Mouse (Mus musculus): Measurements from ENCODE around the gene Tmem184b.

The Tmem184b gene

DNA sequence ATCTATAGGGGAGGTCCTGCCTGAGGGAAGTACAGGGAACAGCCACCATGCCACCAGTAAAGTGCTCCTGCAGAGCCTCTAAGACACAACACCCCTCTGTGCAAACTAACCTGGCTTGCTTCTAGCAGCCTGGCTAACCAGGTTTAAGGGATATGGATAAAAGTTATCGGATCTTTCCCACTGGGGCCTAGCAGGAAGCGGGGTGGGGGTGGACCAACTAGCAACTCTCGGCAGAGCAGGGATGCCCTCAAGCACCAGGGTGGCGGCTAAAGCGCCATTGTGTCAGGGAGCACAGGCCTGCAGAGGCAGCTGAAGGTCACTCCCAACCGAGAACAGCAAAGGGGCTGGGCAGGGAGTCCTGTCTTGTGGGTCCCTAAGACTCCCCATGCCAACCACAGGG, 39.2 kb downstream of the Tmem184b start:
- no peak for DNase-seq

DNA sequence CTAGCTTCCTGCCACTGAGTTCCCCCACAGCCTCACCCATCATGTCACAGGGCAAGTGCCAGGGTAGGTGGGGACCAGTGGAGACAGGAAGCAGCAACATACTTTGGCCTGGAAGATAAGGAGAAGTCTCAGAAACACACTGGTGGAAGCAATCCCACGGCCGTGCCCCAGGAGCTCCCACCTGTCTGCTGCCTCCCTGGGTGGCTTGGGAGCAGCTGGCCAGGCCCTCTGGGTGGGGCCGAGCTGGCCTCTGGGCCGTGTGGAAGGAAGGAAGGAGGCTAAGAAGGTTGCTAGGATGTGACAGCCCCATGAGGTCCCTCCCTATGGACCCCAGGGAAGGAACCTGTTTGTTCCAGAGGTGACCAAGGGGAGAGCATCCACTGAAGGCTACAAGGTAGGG, 42.3 kb downstream of the Tmem184b start:
- no peak for DNase-seq

DNA sequence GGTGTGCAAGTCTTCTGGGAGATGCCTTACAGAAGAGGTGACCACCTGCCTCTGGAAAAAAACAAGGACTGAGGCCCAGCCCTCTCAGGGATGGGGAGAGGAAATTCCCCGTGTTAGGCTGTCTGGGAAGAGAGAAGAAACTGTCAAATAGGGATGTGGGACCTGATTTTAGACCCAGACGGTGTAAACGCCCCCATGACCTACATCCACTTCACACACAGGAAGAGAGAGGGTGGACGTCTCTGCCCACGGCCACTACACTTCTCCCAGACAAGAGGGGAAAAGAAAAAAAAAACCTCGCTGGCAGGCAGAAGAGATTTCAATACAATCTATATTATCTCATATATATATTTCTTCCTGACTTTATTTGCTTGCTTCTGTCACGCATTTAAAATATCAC, 43.0 kb downstream of the Tmem184b start:
- DNase-seq: no peak

DNA sequence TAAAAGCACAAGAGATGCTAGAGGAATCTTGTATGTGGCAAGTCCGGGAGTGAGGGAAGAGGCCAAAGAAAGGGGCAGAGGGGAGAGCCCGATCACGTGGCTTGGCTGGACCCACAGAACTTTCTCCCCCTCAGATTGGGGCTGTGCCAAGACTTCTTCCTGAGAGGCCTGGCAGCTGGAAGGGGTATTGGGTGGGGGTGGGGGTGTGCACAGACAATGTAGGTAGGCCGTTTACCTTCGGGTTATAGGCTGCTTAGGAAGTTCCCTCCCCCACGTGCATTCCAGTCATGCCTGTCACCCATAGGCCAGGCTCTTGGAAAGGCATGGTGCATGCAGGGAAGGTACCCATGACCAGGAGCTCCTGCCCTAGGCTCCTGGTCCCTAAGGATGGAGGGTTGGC, 43.4 kb downstream of the Tmem184b start:
- peak; percentile 73 for DNase-seq

DNA sequence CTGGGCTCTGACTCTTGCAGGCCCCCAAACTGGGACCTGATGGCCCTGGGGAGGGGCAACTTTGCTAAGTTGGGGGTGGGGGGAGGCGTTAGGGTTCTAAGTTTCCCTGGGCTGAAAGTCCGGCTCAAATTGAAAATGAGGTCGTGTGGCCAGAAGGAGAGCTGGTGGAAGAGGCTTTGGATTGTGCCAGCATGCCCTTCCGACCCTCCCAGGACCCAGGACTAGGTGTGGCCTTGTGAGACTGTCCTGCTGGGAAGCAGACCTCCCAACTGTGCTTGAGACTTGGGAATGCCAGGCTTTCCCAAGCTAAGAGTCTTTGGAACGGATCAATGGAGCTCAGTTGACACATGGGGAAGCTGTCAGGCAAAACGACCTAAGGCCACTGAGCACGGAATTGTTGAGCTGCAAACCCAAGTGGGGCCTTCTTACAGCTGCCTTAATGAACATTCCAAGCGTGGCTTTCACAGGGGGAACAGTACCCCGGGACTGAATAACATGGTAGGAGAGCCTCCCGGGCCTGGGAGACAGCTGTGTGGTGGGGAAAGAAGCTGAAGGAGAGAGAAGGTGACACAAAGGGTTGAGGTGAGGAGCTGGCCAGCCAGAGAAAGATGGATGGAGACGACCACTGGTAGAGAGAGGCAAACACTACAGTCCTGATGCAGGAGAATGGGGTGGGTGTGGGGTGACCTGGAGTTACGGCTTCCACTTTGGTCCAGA, 45.2 kb downstream of the Tmem184b start:
- DNase-seq: peak; percentile 55

DNA sequence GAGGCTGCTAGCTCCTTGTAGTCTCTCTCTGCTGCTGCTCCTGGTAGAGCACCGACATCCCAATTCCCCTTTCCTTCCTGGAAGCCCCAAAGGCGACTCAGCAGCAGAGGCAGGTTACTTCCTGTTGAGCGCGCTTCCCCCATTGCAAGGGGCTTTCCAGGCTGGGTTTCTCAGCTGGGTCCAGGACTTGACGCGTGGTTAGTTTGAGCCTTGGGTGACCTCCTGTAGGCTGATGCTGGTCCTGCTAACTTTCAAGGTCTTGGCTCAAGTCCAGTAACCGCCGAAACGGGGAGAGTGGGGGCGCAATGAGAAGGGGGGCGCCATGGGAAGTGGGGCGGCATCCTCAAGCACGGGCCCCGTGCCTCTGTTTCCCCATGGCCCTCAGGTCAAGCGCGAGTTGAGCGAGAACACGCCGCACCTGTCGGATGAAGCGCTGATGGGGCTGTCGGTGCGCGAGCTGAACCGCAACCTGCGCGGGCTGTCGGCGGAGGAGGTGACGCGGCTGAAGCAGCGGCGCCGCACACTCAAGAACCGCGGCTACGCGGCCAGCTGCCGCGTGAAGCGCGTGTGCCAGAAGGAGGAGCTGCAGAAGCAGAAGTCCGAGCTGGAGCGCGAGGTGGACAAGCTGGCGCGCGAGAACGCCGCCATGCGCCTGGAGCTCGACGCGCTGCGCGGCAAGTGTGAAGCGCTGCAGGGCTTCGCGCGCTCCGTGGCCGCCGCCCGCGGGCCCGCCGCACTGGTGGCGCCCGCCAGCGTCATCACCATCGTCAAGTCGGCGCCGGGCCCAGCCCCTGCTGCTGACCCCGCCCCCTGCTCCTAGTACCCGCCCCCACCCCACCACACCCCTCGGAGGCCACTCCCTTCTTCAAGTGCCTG, 46.1 kb downstream of the Tmem184b start:
- DNase-seq: peak; percentile 50

DNA sequence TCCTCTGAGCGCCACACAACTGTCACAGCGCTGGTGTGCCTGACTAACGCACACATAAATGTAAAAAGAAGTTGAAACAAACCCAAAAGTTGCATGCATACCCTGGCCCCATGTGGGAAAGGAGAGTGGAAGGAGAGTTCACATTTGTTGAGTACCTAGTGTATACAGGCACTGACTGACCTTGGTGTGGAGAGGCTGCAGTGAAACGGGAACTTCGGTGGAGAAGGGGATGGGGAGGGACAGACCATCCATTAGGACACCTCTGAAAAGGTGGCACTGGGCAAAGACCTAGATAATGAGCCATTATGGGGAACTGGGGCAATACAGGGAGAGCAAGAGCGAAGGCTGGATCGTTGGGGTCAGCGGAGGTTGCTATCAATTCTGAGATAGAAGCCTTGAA, 46.9 kb downstream of the Tmem184b start:
- no peak for DNase-seq

DNA sequence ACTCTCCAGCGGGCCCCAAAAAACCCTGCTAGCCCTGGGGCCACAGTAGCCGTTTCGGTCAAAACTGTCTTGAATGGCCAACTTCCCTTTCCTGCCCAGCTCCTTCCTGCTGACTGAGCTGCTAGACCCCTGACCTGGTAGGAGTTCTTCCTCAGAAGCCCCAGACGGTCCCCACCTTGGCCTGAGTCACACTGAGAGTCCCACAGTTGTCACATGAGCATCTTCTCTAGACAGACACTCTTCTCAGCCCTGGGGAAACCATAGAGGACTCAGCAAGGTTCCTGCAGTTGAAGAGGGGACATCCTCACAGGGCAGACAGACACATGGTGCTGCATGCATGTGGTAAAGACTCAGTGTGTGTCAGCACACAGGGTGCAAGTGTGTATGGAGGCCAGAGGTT, 48.8 kb downstream of the Tmem184b start:
- no peak for DNase-seq

DNA sequence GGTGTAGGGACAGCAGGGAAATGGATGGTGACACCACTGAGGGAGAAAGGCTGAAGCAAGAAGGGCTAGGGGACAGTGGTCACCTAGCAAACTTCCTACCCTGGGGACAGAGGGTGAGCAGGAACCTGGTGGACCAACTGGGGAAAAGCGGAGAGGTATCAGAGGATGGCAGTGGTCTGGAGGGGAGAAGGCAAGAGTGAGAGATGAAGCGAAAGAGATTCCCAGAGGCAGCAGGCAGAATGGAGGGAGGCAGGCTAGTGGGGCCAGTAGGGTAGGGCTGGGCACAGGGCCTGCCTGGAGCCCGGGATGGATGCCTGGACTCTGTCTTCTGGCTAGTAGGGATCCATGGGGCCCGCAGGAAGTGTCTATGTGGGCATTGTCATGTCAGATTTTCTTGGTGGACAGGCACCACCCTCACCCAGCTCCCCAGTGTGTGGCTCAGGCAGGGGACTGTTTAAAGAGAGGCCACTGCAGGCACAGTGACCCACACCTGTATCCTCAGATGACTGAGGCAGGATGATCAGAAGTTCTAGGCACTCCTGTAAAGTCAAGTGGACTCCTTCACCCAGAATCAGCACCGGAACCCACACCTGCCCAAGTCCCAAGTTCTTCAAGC, 49.6 kb downstream of the Tmem184b start:
- no peak for DNase-seq

DNA sequence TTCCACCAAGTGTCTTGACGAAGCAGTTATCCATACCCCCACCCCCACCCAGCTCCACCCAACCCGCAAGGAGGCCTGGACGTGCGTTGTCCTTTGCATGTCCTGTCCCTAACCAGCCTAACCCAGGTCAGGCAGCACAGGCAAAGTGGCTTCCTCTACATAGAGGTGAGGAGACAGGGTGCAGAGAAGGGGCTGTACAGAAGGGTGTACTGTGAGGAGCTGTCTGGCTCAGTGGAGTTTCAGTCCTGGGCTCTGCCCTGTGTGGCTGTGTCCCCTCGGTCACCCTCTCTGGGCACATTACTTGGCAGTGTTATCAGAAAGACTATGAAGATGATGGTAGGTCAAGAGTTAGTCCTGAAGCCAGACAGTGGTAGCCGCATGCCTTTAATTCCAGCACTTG, 50.9 kb downstream of the Tmem184b start:
- DNase-seq: no peak

DNA sequence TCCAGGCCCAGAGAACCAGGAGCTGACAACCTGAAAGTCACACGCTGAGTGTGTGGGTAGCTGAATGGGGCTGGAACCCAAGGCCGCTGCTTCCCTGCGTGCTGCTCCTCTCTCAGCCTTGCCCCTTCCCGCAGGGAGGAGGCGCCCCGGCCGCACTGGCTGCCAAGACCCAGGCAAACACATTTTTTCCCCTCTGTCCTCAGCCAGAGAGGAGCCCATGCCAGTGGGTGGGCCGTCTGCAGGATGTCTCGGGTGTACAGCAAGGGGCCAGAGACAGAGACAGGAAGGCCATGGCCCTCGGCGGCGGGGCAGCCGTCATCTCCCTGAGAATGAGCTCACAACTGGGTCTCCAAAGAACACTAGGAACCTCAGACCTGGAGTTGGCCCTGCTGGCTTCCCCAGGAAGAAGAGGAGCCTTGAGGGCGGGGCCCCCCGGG, 52.0 kb downstream of the Tmem184b start:
- DNase-seq: peak; percentile 69

DNA sequence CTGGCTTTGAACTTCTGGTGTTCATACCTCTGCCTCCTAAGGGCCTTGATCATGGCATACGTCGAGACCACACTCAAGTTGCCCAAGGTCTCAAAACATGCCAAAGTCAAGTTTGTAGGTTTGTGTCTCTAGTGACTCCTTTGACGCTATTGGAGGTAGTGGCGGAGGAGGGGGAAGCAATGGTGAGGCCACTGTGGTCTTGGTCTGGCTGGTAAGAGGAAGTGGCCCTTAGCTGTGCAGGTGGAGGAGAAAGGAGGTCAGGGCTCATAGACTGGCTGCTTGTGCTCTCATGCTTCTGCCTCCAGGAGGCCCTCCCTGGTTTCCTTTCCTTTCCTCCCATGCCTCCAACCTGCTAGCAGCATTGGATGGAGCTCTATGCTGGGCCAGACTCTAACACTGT, 52.5 kb downstream of the Tmem184b start:
- DNase-seq: no peak

DNA sequence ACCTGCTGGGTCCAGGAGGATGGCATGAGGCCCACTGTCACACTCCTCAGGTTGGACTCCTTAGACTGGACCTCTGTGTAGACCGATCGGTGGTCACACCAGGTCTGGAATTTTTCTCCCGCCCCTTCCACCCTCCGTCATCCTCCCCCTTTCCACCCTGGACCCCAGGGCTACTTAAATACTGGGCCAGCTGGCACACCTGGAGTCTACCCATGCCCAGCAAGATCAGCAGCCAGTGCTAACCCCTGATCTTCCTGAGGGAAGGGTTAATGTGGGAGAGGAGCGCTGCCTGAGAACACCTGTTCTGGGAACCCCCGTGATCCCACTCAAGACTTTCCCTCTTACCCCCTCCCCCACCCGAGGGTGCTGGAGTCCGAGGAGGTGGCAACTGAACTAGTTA, 54.7 kb downstream of the Tmem184b start:
- DNase-seq: no peak

DNA sequence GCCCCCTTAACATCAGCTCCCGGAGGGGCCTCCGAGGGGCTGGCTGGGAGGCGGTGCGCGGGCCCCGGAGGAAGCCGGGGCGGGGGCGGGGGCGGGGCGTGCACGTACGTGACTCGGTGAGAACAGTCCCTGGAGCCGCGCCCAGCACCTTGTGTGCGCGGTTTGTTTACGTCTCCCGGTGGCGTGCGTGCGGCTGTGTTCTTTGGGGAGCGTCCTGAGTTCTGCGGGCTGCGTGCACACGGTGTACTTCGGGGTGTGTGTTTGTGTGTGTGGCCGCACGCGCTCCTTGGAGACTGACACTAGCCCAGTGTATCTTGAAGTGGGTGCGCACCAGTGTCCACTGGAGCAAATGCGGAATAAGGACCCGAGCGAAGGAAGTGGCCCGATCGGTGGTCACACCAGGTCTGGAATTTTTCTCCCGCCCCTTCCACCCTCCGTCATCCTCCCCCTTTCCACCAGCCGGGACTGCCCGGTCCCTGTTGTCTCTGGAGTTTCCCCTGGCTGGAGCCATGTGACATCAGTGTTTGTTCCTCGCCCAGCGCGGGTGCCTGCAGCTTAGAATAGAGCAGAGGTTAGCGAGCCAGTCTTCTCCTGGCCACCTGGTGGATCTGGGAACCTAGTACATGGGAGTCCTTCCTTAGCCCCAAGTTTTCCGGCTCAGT, 55.4 kb downstream of the Tmem184b start:
- peak; percentile 71 for DNase-seq

DNA sequence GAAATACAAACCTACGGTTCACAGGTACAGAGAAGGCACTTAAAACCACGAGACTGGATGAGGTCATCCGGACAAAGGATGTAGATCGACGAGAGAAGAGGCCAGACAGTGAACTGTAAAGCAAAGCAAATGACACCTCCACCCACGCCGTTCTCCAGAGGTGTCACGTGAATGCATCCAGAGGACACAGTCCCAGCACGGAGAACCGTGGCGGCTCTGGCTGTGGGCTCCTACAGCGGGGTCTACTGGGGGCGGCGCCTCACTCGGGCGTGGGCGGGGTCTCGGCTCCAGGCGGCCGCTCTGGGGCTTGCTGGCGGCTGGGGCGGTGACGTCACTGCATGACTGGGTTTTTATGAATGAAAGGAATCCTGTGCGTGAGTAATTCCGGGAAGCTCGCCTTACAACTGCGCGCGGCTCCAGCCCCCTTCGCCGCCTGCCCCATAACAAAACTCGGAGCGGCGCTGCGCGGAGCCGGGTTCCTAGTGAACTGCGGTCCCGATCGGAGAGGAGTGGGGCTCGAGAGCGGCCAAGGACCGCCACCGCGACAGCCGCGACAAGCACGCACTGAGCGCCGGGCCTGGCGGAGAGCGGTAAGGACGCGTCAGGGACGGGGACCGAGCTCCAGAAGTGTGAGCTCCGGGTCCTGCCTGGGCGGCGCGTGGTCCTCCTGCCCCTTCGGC, 56.1 kb downstream of the Tmem184b start:
- peak; percentile 78 for DNase-seq

DNA sequence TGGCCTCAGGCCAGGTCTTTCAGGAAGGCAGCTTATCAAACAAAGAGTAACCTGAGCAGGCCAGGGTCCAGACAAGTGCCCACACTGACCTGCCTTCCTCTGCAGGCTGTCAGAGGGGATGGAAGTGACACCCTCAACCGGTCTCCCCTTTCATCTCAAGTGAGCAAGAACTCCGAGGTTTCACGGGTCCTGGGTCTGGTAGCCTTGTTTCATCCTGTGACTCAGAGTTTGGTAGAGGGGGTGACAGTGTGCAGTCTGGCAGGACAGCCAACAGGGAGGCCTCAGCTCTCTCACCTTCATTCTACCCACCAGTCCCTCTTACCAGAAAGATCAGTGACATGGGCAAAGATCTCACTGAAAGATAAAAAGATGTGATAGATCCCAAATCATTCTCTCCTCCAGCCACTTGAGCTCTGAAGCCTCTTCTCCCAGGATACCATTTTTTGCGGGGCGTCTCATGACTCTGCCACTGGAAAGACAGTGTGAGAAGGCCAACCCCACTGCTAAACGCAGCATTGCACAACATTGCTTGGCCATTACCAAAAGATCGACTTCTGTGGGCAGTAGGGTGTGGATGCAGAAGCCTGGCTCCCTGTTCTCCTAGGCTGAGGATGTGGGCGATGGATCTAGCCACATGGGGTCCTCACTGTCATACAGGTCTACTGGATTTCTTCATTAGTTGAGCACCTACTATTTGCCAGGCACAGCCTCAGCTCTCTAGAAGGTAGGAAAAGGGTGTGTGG, 57.1 kb downstream of the Tmem184b start, which contains the start of gene Maff:
Maff (plus strand) TSS at position 571 of the 743 bp plus-strand sequence.
- no peak for DNase-seq

DNA sequence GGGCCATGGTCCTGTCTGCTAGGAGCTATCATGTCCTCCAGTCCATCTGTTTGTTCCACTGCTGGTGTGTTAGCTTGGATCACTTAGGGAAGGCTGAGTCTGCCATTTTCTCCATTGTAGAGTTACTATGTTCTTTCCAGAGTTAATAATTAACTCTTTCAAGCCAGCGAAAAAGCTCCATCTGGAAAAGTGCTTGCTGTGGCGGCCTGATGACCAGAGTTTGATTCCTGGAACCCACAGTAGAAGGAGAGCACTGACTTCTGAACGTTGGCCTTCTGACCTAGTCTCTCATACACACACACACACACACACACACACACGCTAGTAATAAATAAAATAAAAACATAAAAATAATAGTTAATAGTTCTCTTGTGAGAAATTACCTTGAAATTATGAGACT, 58.7 kb downstream of the Tmem184b start:
- DNase-seq: no peak

DNA sequence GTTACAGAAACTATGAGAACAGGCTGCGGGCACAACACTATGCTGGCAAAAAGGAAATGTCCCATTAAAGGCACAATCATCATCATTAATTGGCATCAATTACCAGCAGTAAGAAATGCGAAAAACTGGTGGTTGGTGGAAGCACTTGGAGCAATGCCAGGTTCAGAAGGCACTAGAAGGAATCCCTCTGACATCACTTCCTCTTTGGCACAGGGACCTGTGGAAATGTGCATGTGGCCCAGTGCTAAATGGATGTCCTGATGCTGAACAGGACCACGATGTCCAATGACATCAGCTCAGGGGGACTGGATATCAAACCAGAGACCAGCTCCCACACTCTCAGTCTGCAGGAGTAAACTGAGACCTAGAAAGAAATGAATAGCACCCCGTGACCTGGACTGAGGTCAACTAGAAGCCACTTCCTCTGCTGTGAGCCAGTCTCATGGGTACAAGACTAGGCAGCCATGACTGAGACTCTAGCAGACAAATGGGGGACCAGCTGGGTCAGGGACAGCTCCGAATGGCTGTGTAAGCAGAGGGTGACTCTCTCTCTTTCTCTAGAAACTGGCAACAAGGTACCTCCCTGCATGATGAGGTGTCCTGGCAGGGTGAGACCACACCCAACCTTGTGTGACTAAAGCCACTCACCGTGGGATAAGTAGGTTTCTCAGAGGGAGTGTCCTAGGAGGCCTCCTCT, 60.6 kb downstream of the Tmem184b start:
- DNase-seq: no peak

DNA sequence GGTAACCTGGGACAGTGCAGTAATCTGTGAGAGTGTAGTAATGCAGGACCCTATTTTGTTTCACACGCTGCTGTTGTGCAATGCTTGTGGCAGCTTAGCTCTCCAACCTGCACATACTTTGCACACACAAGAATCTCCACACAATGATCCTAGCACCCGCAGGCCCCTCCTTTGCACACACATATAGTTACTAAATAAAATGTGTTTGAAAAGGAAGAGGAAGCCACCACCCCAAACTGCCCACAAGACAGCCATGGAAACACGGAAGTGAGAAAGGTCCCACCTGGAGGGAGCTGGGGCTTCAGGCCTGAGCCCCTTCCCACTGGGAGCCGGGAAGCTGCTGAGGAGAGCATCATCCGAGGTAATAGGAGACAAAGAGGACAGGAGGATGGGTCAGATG, 64.4 kb downstream of the Tmem184b start:
- DNase-seq: no peak

DNA sequence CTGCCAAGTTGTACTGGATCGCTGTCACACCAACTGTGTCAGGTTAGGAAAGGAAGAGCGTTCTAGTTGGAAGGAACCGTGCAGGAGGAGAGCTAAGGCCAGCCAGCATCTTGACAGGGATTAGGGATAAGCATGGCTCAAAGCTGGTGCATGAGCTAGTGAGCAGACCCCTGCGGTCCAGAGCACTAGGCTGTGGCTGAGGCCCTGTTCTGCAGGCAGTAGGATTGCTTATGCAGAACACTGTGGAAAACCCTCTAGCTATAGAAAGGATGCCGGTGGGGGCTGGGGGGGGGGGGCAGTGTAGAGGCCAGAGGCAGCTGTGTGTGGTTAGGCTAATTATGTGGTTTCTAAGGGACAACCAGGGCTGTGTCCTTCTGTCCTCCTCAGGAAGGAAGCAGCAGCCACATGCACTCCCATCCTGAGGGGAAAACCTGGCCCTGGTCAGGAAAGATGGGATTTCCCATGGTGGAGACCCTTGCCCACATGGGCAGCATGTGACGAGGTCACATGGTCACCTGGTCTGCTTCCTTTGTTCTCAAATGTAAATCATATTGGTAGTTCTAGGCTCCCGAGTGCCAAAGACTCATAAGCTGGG, 68.2 kb downstream of the Tmem184b start:
- DNase-seq: no peak

DNA sequence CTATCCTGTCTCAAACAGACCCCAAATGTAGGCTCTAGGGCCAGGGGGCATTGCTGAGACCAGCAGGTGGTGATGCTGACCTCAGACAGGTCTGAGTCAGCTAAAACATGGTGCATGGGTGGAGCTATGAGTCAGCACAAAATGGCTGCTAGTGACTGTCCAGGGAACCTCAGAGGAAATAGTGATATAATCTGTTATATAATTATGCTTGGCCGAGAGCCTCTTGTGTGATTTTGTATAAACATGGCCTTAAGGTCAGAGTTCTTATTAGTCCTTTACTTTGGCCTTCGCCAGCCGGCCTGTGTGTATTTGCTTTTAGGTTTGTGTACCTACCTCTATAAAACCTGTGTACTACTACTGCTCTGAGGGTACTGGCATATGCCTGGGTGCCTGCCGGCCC, 70.0 kb downstream of the Tmem184b start:
- peak; percentile 41 for DNase-seq
